Mouse (Mus musculus) stomach, embryonic 16.5 days (tissue): ENCODE measurements around the gene Dtnb. TPM values are rescaled to one million over a fixed set of nuclear protein-coding genes. Genes with fewer than 3 reads are reported as not detected.

Experiments used
- ATAC-seq: fragments of 200-750 bp; cut with Nextera tagmentation; 2 replicates; pipeline ENCODE4 v1.8.0; 2017; ENCODE audit warnings: moderate number of reproducible peaks, moderate TSS enrichment; ENCODE audit not compliant: insufficient read depth, low FRiP score
- H3K27ac ChIP-seq: fragments of 300-500 bp; sonication (generic); 2 replicates; pipeline ENCODE4 v1.5.1; 2014; ENCODE audit warnings: low read length
- H3K27me3 ChIP-seq: fragments of 300-500 bp; sonication (generic); 2 replicates; pipeline ENCODE4 v1.6.1; 2014; ENCODE audit warnings: low read length, control low read depth, mixed read lengths; ENCODE audit not compliant: control insufficient read depth, insufficient read depth
- H3K36me3 ChIP-seq: fragments of 300-500 bp; sonication (generic); 2 replicates; pipeline ENCODE4 v1.6.1; 2014; ENCODE audit warnings: low read length; ENCODE audit not compliant: control insufficient read depth, insufficient read depth
- H3K4me1 ChIP-seq: fragments of 300-500 bp; sonication (generic); 2 replicates; pipeline ENCODE4 v1.6.1; 2014; ENCODE audit warnings: low read length, control low read depth, mixed read lengths; ENCODE audit not compliant: control insufficient read depth, insufficient read depth
- H3K4me2 ChIP-seq: fragments of 300-500 bp; sonication (generic); 2 replicates; pipeline ENCODE4 v1.6.1; 2014; ENCODE audit warnings: low read depth, low read length, mixed read lengths
- H3K4me3 ChIP-seq: fragments of 300-500 bp; sonication (generic); replicated peaks from 2 replicates; pipeline ENCODE4 v1.5.1; 2014; ENCODE audit warnings: mild to moderate bottlenecking, low read length
- H3K9ac ChIP-seq: fragments of 300-500 bp; sonication (generic); 2 replicates; pipeline ENCODE4 v1.6.1; 2014; ENCODE audit warnings: low read length
- H3K9me3 ChIP-seq: fragments of 300-500 bp; sonication (generic); replicated peaks from 2 replicates; pipeline ENCODE4 v1.6.1; 2016; ENCODE audit warnings: low read length, control low read depth; ENCODE audit not compliant: control insufficient read depth
- WGBS: fragments of 180-500 bp; shearing (Covaris S2); extraction: QIAGEN DNeasy Blood & Tissue Kit; methylation state at CpG from one replicate; pipeline ENCODE4 v1.1.7; 2014; 5-methylcytosine and 5-hydroxymethylcytosine counted together
- polyA plus RNA-seq: library from polyadenylated mRNA; unstranded; fragments of >200 nt; fragmentation: Nextera tagmentation; extraction: Ambion mirVana; gene quantifications from 2 replicates; pipeline ENCODE4 v1.2.1, GENCODE M21; 2015

Gene Dtnb
- polyA plus RNA-seq, 1 experiment from 2014 or later: 24.8 TPM

DNA sequence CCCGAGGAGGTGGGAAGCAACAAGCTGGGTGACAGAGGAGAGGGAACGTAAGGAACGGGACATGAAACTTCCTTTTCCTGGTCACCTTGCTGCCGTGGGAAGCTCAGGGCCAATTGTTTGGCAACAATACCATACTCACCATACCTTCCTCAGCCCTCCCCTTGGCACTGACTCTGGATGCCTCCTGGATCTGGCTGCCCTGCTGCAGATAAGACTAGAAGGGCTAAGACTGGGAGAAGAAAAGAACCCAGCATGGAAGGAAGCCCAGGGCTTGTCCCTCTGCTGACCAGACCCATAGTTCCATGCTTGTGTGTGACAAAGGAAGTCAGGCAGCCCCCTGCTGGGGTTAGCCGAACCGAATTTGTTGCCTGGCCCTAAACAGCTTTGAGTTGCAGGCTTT is 243.2 kb downstream of the Dtnb start:
- WGBS: 40% methylated on average over 6 of the region's 6 CpGs
- Histone ChIP-seq H3K4me1 (peaks cover 73% of the 10 kb centered on the region), H3K27me3 (no peaks in the 10 kb centered on the region), H3K9me3 (no peaks in the 10 kb centered on the region), H3K4me2 (no peak overlapping the region), H3K9ac (no peak overlapping the region), H3K4me3 (no peak overlapping the region), H3K36me3 (no peaks in the 10 kb centered on the region), H3K27ac (no peak overlapping the region)
- ATAC-seq: no peak

DNA sequence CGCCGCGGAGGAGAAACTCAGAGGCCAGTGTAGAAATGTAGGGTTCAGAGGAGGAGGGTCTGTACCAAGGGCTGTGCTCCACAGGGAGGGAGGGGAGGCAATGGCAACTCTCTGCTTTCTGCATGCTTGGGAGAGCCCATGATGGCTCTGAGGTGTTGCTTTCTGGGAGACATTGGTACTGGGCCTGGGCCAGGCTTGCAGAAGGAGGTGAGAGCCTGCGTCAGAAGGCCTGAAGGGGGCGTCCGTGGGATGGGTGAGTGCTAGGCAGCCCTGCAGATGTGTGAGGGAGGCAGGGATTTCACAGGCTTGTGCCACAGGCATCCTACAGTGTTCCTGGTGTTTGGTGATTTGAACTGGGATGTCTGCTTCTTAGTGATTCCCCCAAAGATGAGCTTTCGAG is 244.9 kb downstream of the Dtnb start:
- no peak overlapping the region for H3K9ac ChIP-seq
- no peaks in the 10 kb centered on the region for H3K36me3 ChIP-seq
- H3K9me3 ChIP-seq: no peaks in the 10 kb centered on the region
- no peak overlapping the region for H3K4me2 ChIP-seq
- no peak overlapping the region for H3K27ac ChIP-seq
- no peak; the same call in 1 of the 2 replicates for ATAC-seq
- H3K4me3 ChIP-seq: no peak overlapping the region
- H3K4me1 ChIP-seq: peaks cover 63% of the 10 kb centered on the region
- 59% methylated on average over 7 of the region's 7 CpGs for WGBS
- H3K27me3 ChIP-seq: no peaks in the 10 kb centered on the region

DNA sequence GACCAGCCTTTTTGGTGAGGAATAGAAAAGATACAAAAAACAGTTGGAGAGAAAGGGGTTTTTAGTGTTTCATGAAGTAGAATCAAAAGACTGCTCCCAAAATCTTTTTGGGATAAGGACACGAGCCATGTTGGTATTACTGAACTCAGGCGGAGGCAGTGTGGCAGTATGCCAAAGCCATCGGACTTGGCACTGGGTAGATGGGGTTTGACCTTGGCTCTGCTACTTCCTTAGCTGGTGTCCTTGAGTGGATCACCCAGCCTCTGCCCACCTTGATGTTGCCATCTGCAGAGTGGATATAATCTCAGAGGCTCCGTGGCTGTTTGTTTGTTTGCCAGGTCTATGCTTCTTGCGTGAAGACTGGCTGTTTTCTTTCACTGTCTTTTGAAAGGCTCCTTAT is 245.4 kb downstream of the Dtnb start:
- ATAC-seq: no peak
- H3K4me3 ChIP-seq: no peak overlapping the region
- no peaks in the 10 kb centered on the region for H3K9me3 ChIP-seq
- WGBS: 59% methylated on average over 5 of the region's 5 CpGs
- H3K4me1 ChIP-seq: peaks cover 60% of the 10 kb centered on the region
- H3K36me3 ChIP-seq: no peaks in the 10 kb centered on the region
- H3K9ac ChIP-seq: no peak overlapping the region
- no peak overlapping the region for H3K4me2 ChIP-seq
- H3K27ac ChIP-seq: no peak overlapping the region
- no peaks in the 10 kb centered on the region for H3K27me3 ChIP-seq

DNA sequence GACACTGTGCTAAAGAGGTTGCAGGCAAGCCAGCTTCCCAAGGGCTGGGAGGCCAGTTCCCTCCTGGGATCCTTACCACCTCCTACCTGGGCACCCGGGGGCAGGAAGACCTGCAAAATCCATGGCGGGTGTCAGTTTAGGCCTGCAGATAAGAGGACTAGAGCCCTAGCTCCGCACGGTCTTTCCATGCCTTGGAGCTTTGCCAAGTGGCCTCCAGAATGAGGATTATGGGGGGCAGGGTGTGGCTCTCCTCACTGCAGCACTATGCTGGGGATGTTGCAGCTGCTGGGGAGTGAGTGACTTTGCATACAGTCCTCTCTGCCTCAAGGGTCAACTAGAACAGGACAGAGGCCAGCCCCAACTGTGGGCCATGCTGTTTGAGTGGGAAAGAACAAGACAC is 247.7 kb downstream of the Dtnb start:
- Histone ChIP-seq H3K27ac (no peak overlapping the region), H3K36me3 (no peaks in the 10 kb centered on the region), H3K9ac (no peak overlapping the region), H3K4me2 (no peak overlapping the region), H3K27me3 (no peaks in the 10 kb centered on the region), H3K4me1 (peaks cover 73% of the 10 kb centered on the region), H3K9me3 (no peaks in the 10 kb centered on the region), H3K4me3 (no peak overlapping the region)
- no peak for ATAC-seq
- 31% methylated on average over 4 of the region's 4 CpGs for WGBS

DNA sequence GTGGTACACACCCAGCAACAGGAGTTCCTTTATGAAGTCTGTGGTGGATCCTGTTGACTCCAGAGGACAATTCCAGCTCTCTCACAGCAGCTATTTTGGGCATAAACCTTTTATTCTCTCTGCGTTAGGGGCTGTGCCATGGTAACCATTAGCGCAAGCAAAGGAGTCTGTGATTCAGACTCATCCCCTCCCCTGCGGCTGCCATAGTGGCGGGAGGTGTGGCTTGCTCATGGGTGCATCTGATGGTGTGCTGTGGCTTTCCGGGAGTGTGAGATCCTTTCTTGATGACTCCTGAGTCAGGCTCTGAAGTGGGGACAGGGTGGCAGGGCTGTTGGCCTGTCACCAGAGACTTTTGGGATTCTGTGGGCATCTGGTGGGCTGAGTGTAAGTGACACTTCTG is 251.2 kb downstream of the Dtnb start:
- H3K27me3 ChIP-seq: no peaks in the 10 kb centered on the region
- no peak overlapping the region for H3K27ac ChIP-seq
- H3K9ac ChIP-seq: no peak overlapping the region
- peaks cover 59% of the 10 kb centered on the region for H3K4me1 ChIP-seq
- no peaks in the 10 kb centered on the region for H3K9me3 ChIP-seq
- no peak overlapping the region for H3K4me2 ChIP-seq
- ATAC-seq: no peak
- no peaks in the 10 kb centered on the region for H3K36me3 ChIP-seq
- 64% methylated on average over 5 of the region's 5 CpGs for WGBS
- no peak overlapping the region for H3K4me3 ChIP-seq

DNA sequence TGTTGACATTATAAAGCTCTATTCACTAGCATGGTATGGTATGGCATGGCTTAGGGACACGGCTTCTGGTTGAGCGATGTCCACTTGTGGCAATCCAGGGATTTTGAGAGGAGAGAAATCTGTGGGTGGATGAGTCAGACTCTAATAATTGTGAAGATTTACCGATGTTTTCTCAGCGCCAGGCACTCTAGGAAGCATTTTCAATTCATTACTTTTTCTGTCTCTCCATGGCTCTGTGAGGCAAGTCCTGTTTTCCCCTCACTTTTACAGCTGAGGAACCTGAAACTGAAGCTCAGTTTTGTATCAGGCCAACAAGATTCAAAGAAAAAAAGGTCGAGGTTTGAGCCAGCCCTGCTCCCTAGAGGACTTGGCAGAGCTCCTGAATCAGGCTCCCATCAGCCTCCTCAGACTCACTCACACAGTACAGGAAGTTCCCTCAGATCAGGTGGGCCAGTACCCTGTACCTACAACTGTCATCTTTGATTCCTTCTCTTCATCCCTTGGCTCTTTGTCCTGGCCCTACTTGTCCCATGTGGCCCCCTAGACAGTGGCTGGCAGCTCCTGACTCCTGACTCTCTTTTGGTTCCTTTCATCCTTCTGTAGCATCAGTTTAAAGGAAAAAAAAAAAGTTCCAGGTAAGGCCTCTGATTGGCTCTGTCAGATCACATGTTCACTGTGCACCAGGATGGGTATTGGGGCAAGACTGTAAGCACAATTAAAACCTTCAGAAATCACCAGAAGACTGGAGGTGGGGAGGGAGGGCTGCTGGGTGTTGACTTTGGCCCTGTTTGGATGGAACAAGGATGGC is 252.9 kb downstream of the Dtnb start:
- peak; percentile 15; the same call in 1 of the 2 replicates for ATAC-seq
- H3K9me3 ChIP-seq: no peaks in the 10 kb centered on the region
- H3K4me1 ChIP-seq: peaks cover 44% of the 10 kb centered on the region
- H3K27ac ChIP-seq: no peak overlapping the region
- H3K4me2 ChIP-seq: no peak overlapping the region
- H3K36me3 ChIP-seq: no peaks in the 10 kb centered on the region
- H3K4me3 ChIP-seq: no peak overlapping the region
- 53% methylated on average over 5 of the region's 5 CpGs for WGBS
- H3K9ac ChIP-seq: peak overlapping the region; percentile 2; the same call in 1 of the 2 replicates
- H3K27me3 ChIP-seq: no peaks in the 10 kb centered on the region

DNA sequence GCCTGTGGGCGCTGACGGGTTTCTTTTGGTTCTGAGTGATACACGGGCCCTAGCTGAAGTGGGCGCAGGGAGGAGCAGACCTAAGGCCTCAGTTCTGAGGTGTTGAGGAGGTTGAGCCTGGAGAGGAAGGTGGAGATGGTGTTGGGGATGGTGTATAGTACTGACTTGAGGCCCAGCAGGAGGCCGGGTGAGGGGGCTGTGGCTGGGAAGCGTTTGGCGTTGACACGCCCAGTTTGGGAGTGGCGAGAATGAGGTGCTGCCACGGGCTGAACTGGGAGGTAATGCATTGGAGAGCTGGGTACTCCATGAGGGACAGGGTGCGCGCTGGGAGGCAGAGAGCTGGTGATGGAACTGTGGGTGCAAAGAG is 253.5 kb downstream of the Dtnb start:
- H3K9ac ChIP-seq: peak overlapping the region; percentile 2; the same call in 1 of the 2 replicates
- no peak overlapping the region for H3K27ac ChIP-seq
- ATAC-seq: peak; percentile 3; the same call in 1 of the 2 replicates
- H3K4me2 ChIP-seq: no peak overlapping the region
- no peak overlapping the region for H3K4me3 ChIP-seq
- no peaks in the 10 kb centered on the region for H3K36me3 ChIP-seq
- 33% methylated on average over 12 of the region's 12 CpGs for whole genome bisulfite sequencing
- peaks cover 42% of the 10 kb centered on the region for H3K4me1 ChIP-seq
- H3K9me3 ChIP-seq: no peaks in the 10 kb centered on the region
- no peaks in the 10 kb centered on the region for H3K27me3 ChIP-seq

DNA sequence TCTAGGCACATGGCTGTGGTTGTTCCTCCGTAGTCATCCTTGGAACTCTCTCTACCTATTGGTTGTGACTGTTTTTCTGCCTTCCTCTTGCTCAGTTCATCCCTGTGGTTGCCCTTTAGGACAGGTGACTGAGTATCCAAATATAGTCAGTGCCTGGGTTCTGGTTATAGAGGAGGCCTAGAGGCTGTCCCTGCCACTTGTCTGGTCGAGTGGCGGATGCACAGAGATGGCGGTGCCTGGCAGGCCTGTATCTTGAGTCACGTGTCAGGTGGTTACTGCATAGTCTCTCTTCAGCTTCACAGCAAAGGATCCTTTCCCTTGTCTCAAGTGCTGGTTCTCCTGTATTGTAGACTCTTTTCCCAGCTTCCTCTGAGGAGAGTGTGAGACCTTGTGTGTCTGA is 255.6 kb downstream of the Dtnb start:
- WGBS: 86% methylated on average over 5 of the region's 5 CpGs

More for the DNA sequence above, 255.6 kb downstream of the Dtnb start:
- H3K9me3 ChIP-seq: no peaks in the 10 kb centered on the region
- H3K4me2 ChIP-seq: no peak overlapping the region
- H3K4me3 ChIP-seq: no peak overlapping the region
- no peak for ATAC-seq
- no peak overlapping the region for H3K27ac ChIP-seq
- no peak overlapping the region for H3K9ac ChIP-seq
- no peaks in the 10 kb centered on the region for H3K27me3 ChIP-seq
- peaks cover 48% of the 10 kb centered on the region for H3K4me1 ChIP-seq
- no peaks in the 10 kb centered on the region for H3K36me3 ChIP-seq
